Mouse (Mus musculus): Measurements from ENCODE around the gene B3gnt5. TPM values are rescaled to one million over a fixed set of nuclear protein-coding genes. Genes with fewer than 3 reads are reported as not detected.
"Not testable (repeated sequence)": the region's sequence is repeated elsewhere in the genome, so short reads cannot be mapped to it uniquely, and the experiment has no call there.

B3gnt5 gene
- 0.89 and 3.5 TPM in 2 replicates for total RNA-seq (2021)
- long read RNA-seq, experiment 1 = 0 reads
- long read RNA-seq, experiment 2, partial matches to known transcripts = 0 of 1 reads
- long read RNA-seq, experiment 2, other reads (novel, unspliced or antisense) = 1 of 1 reads

DNA sequence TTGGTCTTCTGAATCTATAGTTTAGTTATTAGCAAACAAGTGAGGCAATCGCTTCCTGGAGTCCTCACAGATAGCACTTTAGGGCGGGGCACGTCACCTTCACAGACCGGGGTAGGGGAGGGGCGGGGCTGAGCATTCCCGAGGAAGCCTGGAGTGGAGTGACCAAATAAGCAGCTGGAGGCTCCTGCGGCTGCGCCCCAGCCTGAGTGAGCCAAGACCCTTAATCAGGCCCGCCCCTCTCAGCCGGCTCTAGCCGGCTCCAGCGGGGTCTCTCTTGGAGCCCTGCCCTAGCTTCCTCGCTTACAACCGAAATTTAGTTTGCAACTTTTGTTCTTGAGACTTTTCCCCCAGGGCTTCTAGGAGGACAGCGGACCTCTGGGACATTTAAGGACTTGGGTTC is at the start of gene B3gnt5:
Gene B3gnt5 (plus strand): TSS at position 135 of the 400 bp plus-strand sequence.
- peak; percentile 32 for DNase-seq

- no peak for DNase-seq
These were observed 39.0 kb upstream of the B3gnt5 start for GRCm38 (mm10) chr16:19720959-19721358.

GRCm38 (mm10) chr16:19724139-19724538 is 35.9 kb upstream of the B3gnt5 start:
- not testable (repeated sequence) for DNase-seq

DNA sequence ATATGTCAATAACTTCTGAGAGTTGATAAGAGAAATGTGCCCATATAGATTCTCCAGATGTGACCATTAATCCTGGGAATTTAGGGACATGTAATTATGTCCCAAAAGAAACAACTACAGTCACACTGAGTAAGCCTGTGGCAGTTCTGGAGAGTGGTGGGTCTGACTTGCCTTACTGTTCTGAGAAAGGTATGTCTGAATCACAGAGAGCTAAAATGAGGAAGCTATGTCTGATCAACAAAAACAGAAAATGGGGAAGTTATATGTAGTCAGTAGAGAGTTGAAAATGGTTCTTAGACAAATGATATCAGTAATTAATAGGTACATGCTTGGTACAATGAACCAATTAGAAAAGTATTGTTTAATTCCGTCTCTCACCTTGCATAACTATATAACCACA is 27.1 kb upstream of the B3gnt5 start:
- DNase-seq = no peak

- DNase-seq = peak; percentile 7
These were observed 793 bp downstream of the B3gnt5 start for GRCm38 (mm10) chr16:19760505-19761496.

DNA sequence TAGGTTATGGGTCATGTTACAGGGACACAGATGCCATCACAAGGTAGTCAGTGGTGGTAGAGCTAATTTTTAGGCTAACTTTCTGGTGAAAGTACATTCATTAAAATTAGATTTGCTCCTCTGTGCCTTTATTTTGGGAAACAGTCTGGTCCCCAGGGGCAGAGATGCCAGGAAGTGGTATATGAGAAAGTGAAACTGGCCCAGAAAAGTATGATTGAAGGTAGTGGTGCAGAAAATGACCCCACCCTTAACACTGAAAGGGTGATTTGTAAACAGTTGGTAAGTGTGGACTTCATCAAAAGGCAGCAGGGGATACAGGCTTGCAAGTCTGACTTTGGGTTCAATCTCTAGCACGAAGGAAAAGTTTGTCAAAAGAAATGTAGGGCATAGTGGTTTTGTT is 1.7 kb downstream of the B3gnt5 start:
- DNase-seq = peak; percentile 7

DNA sequence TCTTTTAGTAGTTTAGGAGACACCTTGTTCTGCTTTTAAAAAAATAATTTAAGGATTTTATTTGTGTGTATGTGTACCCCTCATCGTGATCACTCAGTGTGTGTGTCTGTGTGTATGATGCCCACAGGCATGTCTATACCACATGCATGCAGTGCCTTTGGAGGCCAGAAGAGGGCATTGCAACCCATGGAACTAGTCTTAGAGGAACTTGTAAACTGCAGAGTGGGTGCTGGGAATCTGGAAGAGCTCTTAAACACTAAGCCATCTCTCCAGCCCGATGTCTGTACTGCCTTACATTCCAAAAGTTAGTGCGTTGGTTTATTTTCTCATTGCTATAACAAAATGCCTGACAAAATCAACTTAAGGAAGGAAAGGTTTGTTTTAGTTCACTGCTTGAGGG is 6.1 kb downstream of the B3gnt5 start:
- no peak for DNase-seq

DNA sequence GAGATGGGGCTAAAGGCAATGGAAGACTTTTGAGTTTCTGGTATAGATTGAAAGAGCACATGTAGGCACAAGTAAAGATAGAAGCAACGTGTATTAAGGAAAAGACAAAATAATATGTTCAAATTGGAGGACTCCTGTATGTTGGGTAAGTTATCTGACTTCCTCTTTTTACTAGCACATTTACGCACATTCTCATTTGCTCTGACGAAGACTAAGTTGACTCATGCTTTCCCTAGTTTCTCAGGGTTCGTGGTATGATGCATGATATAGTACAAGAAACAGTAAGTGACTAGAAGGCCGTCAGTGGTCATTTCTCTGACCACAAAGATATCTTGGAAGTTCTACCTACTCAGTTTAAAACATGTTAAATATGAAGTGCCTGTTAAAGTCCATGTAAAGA is 8.0 kb downstream of the B3gnt5 start:
- DNase-seq = no peak

GRCm38 (mm10) chr16:19772013-19772412 is 12.0 kb downstream of the B3gnt5 start:
- no peak for DNase-seq

GRCm38 (mm10) chr16:19786386-19787090 is 26.5 kb downstream of the B3gnt5 start:
- peak; percentile 6 for DNase-seq

- DNase-seq = no peak
These were observed 29.9 kb downstream of the B3gnt5 start for GRCm38 (mm10) chr16:19789914-19790313.

DNA sequence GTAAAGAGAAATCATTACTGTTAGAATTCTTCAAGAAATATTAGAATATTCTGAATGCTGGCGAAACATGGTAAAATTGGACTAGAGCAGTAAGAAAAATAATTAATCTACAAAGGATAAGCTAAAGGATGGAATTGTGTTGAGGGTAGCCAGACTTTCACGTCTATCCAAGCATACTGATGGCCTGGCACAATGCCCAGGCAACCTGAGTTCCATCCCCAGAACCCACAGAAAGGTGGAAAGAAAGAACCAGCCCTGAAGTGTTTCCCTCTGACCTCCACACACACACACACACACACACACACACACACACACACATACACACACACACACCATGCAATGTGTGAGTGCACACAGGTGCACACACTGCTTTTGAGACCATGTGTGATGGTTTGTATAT is 58.8 kb downstream of the B3gnt5 start:
- no peak for DNase-seq

Other genes starting within 250 kb of the B3gnt5 start
- not detected in 2 replicates for gene Olfr167, start 237.9 kb upstream of the B3gnt5 start, total RNA-seq (2021)
- not detected in 2 replicates for gene Olfr168, start 224.7 kb upstream of the B3gnt5 start, total RNA-seq (2021)
- not detected in 2 replicates for gene Olfr169, start 188.4 kb upstream of the B3gnt5 start, total RNA-seq (2021)
- gene Olfr170, start 148.3 kb upstream of the B3gnt5 start, total RNA-seq (2021) = not detected in 2 replicates
- gene Olfr171, start 130.3 kb upstream of the B3gnt5 start, total RNA-seq (2021) = not detected in 2 replicates
- 0.15 TPM in 1 of 2 replicates, not detected in the other for gene Lamp3, start 53.8 kb upstream of the B3gnt5 start, total RNA-seq (2021)
- 7.3 and 13.0 TPM in 2 replicates for gene Klhl6, start 222.8 kb downstream of the B3gnt5 start, total RNA-seq (2021)

Data from adrenal gland, postnatal 14 days (tissue).